Mouse (Mus musculus) neural tube, embryonic 10.5 days (tissue): ENCODE measurements at regions not wholly inside any gene's neighbourhood (a gene's known extent, or its start where the extent isn't known, plus 50 kb on each side); places are given as distances from the start of the nearest gene placed in this dataset.
"Not testable (repeated sequence)": the region's sequence is repeated elsewhere in the genome, so short reads cannot be mapped to it uniquely, and the experiment has no call there.

ENCODE experiments used
- DNase-seq: peaks from one replicate; pipeline ENCODE4 v3.0.0-alpha.2; 2017; ENCODE audit warnings: low spot score; ENCODE audit errors: extremely low spot score

DNA sequence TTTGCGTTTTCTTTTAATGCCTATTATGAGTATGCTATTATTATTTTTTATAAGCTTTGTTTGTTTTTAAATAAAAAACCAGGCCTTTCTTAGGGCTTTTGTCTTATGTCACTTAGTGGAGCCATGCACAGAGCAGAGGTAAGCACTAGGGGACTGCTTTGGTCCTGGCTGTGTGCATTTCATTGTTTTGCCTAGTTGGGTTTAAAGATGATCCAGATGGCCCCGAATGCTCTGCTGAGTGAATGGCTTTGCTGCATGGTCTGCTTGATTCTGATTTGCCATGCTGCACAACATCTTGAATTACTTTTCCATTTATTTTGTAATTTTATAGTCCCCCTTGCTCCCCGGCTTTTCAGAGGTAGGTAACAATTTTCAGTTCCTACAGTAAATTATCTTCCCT is 1934.9 kb downstream of the 9330182O14Rik start:
- no peak for DNase-seq

- DNase-seq = no peak
Observed at GRCm38 (mm10) chr15:42073486-42073885, 1939.3 kb downstream of the 9330182O14Rik start.

DNA sequence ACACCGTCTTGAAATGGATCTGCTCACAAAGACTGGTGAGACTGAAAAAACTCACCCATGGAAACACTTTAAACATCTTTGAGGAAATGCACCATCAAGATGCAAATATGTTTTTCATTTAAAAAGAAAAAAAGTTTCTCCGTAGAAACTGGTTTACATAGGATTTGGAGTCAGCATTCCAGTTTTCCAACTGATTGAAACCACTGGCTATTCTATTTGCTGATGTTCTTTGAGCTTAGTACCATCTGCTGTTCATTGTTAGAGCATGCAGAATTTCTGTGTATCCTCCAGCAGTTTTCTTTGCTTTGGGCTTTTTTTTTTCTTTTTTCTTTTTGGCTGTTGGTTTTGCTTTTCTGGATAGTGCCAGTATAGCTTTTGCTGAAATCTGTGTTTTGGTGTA is 1948.3 kb downstream of the 9330182O14Rik start:
- no peak for DNase-seq

DNA sequence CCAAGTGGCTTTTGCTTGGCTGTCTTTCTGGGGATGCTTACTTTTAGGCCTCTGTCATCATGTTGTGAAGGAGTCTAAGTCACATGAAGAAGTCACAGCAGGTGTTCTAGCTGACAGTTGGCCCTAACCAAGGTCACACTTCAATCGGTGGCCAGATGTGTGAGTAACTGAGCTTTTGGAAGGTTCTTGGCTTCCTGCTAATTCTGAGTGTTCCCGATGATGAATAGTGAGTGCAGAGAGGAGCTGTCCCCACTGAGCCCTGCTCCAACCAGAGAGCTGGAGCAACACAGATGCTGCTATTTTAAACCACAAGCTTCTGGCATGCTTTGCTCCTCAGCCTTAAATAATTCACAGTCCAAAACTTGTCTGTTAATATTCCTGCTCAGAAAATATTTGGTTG is 1966.6 kb downstream of the 9330182O14Rik start:
- no peak for DNase-seq

GRCm38 (mm10) chr15:42104816-42105215 is 1970.7 kb downstream of the 9330182O14Rik start:
- no peak for DNase-seq

GRCm38 (mm10) chr15:42107106-42107505 is 1972.9 kb downstream of the 9330182O14Rik start:
- no peak for DNase-seq

GRCm38 (mm10) chr15:42111811-42112210 is 1977.6 kb downstream of the 9330182O14Rik start:
- DNase-seq = no peak

GRCm38 (mm10) chr15:42127471-42127870 is 1993.3 kb downstream of the 9330182O14Rik start:
- DNase-seq = no peak

DNA sequence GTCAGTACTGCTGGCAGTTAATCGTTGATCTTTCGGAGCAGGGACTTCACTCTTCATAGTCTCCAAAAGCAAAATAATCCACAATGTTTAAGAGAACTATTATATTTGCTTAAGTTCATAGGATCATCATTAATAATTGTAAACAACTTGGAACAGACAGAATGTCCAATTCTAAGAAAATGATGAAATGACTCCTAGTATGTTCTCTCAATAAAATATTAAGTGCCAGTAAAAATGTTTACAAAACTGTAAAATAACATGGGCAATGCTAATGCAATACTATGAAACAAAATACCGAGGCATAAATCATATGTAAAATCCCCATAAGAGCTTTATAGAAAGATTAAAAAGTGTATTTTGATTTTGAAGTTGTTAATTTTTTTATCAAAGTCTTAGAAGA is 1994.8 kb downstream of the 9330182O14Rik start:
- DNase-seq = no peak

GRCm38 (mm10) chr15:42166546-42166945 is 2032.4 kb downstream of the 9330182O14Rik start:
- DNase-seq = no peak

GRCm38 (mm10) chr15:42177766-42178165 is 2043.6 kb downstream of the 9330182O14Rik start:
- DNase-seq = not testable (repeated sequence)

DNA sequence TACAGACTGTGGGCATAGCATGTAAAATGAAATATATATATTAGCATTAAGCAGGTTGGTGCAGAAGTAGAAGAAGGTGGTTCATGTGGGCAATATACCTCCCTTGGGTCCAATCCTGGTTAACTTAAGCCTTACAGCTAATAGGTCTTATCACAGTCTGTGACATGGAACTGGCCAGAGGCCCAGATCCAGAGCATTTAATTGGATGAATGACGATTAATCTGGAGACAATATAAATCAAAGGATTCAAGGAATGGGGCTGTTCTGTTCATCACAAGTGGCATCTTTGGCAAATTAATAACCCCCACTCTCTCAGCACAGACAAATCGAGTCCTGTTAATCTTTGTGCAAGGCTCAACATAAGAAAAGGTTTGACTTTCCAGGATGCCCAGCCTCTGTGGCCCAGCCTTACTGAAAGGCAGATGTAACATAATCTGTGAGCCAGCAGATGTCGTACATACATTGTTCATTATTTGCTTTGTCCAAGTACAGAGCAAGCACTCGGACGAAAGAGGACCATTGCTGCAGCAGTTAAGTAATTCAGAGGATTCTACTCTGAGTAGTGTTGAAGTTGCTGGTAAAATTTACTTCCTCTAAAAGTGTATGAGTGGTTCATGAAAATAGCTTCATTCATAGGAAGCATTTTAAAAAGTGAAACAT is 2073.2 kb downstream of the 9330182O14Rik start:
- DNase-seq = no peak

- no peak for DNase-seq
Observed at GRCm38 (mm10) chr15:42219496-42219895, 2085.3 kb downstream of the 9330182O14Rik start.

- no peak for DNase-seq
Observed at GRCm38 (mm10) chr15:42220005-42220404, 2085.8 kb downstream of the 9330182O14Rik start.

DNA sequence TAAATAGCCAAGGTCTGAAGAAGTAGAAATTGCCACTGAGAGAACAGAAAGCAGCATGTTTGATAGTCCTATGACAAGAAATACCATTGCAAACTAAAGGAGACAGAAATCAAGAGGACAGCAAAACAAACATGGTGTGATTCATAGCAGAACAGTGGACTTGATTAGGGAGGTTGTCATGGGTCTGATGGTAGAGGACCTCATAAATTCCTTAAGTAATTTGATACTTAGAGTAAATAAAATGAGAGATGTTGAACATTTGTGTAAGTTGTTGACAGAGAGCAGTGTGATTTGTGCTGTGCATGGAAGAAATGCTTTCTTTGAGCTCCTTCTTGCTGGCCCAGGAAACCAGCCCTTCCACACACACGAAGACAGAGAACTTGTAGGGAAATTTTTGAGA is 2090.8 kb downstream of the 9330182O14Rik start:
- DNase-seq = no peak

- no peak for DNase-seq
Observed at GRCm38 (mm10) chr15:42231692-42232091, 2097.5 kb downstream of the 9330182O14Rik start.

GRCm38 (mm10) chr15:42246812-42247211 is 2112.6 kb downstream of the 9330182O14Rik start:
- no peak for DNase-seq

DNA sequence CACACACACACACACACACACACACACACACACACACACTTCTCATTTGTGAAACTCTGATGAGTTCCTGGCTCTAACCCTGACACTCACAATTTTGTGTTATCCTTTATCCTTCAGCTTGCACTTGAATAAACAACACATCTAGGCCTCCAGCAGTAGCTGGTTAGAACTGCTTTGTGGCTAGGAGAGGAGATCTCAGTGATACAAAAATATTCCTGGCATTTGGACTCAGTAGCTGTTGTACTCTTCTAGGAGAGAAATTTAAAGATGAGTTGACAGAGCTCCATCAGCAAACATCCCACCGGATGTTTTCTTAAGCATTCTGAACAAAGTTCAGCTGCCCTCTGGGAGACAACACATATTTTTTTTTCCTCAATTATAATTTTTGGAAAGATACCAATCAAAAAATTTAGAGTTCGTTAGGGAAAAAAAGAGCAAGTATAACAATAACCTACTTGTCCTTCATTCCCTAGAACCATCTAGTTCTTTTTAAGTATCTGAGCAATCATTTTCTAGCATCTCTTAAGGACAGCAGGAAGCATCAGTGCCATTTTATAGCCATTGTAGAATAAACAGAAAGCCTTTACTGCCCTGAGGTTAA is 2118.7 kb downstream of the 9330182O14Rik start:
- DNase-seq = no peak

DNA sequence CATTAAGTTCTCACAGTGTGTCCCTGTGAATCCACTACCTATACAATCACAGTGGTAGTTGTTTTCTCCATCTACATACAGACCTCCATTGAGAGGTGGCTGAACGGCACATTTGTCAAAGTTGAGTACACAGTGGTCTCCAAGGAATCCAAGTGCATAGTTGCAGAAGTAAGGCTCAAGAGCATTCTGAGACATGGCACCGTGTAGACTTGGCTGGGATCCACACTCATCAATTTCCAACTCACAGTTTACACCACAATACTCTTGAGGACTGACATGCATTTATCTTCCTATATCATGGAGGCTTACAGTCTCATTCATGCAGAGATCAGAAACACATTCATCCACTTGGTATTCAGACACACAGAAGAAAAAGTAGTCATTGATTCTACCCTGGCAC is 2122.2 kb downstream of the 9330182O14Rik start:
- DNase-seq = no peak

GRCm38 (mm10) chr15:42275117-42275516 is 2141.0 kb downstream of the 9330182O14Rik start:
- DNase-seq = no peak

DNA sequence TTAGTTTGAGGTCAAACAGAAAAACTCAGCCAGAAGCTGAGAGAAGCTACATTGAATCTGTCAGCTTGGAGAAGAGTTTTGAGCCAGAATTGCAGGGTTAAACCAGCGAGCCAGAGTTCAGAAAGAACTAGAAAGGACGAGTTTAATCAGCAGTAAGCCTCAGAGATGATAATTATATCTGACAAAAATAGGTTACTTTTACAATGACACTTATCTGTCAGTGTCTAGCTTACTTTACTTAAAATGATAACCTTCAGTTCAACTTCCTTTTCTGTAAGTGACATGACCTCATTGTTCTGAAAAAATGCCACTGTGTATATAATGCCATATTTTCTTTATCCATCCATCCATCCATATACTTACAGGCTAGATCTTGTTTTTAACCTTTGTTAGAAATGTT is 2143.1 kb downstream of the 9330182O14Rik start:
- no peak for DNase-seq

DNA sequence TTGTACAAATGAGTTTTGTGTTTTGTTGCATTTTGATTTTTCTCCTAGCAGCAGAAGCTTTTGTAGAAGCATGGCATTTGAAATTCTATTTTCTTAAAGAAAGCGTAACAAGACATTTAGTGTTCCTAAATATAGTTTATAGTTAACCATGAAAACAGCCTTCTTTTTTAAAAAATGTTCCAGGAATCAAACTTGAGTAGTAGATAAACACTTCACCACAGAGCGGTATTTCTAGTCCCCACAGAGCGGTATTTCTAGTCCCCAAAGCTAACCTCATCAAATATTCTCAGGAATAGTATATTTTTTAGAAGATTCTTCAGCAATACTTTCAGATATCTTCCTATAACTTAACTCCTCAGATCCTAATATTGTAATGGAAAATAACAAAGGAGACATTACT is 2146.6 kb downstream of the 9330182O14Rik start:
- no peak for DNase-seq

GRCm38 (mm10) chr15:42296406-42296805 is 2162.2 kb downstream of the 9330182O14Rik start:
- DNase-seq = no peak
